Mouse (Mus musculus): Measurements from ENCODE around the gene Ncaph2.

Gene Ncaph2

DNA sequence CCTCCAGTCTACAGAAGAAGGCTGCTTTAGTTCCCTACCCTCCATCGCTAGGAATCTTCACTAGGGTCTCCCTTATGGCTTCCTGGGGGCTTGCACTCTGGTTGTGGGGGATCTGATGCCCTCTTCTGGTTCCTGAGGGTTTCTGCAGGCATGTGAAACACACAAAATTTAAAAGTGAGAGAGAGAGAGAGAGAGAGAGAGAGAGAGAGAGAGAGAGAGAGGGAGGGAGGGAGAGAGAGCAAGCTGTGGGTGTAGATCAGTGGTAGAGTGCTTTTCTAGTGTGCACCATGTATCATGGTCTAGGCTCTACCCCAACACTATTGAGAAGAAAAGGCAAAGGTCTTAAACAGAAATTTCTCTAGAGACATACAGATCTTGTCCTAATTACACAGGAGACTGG, 13.8 kb upstream of the Ncaph2 start:
- DNase-seq (ENCODE audit: low spot score in 2 of 2), result no peak

- no peak for DNase-seq (ENCODE audit: low spot score in 2 of 2)
These were observed 12.2 kb upstream of the Ncaph2 start for GRCm38 (mm10) chr15:89343325-89343724.

DNA sequence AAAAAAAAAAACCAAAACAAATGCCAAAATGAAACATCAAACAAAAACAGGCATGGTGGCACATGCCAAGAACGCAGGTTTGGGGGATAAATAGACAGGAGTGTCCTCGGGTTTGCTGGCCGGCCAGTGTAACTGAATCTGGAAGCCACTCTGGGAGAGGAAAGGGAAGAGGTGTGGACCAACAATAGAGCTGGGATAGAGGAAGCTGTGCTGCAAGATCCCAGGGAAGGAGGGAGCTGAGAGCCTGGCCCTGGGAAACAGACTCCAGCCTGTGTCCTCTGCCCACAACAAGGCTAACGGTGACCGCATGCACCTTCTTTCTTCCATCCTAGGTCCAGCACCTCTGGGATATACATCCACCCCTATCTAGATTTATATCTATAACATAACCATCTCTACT, 5.1 kb upstream of the Ncaph2 start:
- DNase-seq (ENCODE audit: low spot score in 2 of 2), result no peak

DNA sequence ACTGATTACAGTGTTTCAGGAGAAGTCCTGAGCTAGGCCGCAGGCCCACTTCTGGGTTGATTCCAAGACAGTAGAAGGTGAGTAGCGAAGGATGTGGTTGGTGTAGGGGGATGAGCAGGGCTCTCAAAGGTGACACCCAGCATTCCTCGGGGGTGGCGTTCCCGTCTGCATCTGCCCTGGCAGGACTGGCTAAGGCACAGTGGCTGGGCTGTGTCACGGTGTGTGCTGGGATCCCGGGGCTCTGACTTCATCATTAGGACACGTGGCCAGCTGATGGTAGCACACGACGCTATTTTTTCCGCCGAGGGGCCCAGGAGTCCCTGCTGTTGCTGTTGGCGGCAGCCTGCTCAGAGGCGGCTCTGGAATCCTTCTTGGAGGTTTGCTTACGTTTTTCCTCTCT, 4.2 kb upstream of the Ncaph2 start:
- DNase-seq (ENCODE audit: low spot score in 2 of 2), result no peak

DNA sequence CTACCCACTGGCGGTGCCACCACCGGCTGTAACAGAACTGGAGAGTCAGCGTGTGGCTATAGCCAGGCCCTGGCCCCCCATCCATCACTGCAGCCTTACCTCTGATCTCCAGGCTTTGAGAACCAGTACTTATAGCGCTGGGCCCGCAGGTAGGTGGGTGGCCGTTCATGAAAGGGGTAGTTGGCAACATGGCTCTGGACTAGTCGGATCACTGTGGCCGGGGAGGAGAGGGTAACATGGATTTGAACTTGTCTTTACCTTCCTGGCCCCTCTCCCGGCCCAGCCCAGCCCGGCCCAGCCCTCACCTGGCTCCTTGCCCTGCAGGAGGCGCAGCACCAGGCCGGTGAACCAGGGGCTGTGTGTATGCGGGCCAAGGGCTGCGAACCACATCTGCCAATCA, 3.5 kb upstream of the Ncaph2 start:
- DNase-seq (ENCODE audit: low spot score in 2 of 2), result no peak

DNA sequence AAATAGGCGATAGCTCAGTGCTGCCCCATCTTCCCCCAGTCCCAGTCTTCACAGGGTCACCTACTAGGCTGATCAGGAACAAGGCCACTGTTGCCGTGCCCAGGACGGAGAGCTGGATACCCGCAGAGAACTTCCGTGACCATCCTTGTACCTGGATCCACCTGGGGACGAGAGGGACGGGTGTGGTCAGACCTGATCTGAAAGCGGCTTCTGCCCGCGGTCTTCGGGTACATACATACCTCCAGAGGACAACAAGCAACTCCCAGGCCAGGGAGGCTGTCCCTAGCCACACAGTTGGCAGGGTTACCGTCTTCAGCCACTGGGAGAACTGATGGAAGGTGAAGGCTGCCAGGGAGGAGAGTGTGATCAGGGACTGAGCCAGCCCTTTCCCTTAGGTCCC, 2.7 kb upstream of the Ncaph2 start:
- DNase-seq (ENCODE audit: low spot score in 2 of 2), result no peak

- DNase-seq (ENCODE audit: low spot score in 2 of 2), result no peak
These were observed 1.7 kb upstream of the Ncaph2 start for GRCm38 (mm10) chr15:89353837-89354236.

DNA sequence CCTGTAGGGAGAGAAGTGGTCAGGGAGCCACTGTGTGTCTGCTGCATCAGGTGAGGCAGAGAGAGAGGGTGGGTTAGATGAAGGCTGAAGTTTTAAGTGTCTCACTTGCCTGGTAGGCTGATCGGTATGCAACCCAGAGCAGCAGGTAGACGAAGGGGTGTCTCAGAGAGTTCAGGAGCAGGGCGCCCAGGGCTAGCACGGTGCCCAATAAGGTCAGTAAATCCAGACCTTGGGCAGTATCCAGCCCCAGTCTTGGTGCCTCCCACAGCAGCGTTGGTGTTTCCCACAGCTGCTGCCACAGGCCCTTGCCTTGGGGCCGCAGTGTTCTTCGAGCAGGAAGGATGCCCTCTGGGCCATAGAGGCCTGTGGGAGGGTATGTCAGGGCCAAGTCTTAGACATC, 1.1 kb upstream of the Ncaph2 start:
- no peak for DNase-seq (ENCODE audit: low spot score in 2 of 2)

DNA sequence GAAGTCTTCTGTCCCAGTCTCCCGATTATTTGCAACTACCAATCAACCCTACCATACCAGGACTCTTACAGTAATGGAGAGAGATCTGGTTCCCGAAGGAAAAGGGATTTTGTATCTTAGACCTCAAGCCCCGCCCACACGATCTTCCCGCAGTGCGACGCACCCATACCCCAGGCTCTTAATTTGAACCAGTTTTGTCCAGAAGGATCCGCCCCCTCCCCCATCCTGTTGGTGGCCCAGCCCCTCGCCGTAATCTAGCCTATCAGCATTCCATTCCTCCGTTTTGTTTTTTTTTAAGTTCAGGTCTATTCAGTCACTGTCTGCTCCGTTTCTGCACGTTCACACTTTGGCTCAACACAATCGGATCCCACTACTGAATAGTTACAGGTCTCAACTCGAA, 853 bp downstream of the Ncaph2 start:
- peak; percentile 45 to 59 for DNase-seq (ENCODE audit: low spot score in 2 of 2)

GRCm38 (mm10) chr15:89358784-89359183, 3.3 kb downstream of the Ncaph2 start:
- no peak for DNase-seq (ENCODE audit: low spot score in 2 of 2)

DNA sequence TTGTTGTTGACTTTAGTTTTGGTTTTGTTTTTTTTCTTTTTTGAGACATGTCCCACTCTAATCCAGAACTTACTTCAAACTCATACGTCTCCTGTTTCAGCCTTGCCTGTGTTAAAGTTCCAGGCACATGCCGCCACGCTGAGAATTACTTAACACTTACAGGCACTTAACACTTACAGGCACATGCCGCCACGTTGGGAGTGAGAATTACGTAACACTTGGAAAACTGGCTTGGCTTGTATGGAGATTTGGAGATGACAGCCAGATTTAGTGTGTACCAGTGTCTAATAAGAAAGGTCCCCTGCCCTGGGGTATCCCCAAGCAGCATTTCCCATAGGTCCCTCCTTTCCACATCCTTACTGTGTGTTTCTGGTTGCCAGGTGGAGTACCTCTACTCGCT, 7.5 kb downstream of the Ncaph2 start:
- DNase-seq (ENCODE audit: low spot score in 2 of 2), result no peak

DNA sequence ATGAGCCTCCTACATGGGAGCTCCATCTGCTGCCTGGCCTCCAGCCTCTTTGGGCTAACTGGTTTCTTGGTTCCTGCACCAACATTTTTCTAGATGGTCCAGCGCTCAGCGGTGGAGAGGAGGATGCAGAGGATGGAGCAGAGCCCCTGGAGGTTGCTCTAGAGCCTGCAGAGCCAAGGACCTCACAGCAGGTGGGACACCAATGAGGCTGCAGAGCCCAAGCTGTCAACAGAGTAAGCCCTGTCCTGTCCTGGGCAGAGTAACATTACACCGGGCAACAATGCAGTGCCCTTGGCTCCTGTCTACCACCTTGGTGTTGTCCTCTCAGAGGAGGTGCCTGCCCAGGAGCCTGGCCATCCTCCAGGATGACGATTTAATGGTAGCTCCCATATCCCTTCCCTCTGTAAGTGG, 9.6 kb downstream of the Ncaph2 start:
- no peak for DNase-seq (ENCODE audit: low spot score in 2 of 2)

DNA sequence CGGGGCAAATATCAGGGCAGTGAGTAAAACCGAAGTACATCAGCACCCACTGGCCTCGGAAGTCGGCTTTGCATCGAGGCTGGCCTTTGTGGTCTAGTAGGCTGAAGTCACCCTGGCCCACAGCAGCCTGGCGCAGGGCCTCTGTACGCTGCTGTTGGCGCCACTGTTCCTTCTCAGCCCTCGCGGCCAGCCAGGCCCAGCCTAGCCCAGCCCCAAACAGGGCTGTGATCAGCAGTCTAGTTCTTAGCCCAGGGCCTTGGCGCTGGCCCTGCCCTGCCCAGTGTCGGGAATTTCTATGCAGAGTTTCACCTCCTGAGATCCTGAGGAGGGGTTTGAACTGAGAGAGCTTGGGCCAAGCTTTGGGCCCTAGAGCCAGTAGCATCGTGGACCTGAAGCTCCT, 16.5 kb downstream of the Ncaph2 start:
- no peak for DNase-seq (ENCODE audit: low spot score in 2 of 2)

DNA sequence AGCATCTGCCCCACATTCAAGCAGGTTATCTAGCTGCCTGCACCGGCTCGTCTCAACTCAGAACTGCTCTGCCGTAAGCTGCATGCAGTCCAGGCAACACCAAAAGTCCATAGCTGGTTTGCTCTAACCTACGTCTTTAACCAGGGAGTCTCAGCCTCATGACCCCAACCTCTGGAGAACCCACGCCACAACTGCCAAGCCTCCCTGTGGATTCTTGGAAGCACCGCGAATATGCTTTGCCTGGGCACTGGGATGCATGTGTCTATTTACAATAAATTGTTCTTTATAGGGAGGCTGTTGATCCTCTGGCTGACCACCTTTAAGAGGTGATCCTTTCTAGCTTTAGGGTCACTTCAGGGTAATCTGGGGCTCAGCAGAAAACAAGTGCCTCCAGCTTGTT, 17.0 kb downstream of the Ncaph2 start:
- DNase-seq (ENCODE audit: low spot score in 2 of 2), result no peak

GRCm38 (mm10) chr15:89373027-89373761, 17.7 kb downstream of the Ncaph2 start:
- DNase-seq (ENCODE audit: low spot score in 2 of 2), result peak; percentile 77 to 87

DNA sequence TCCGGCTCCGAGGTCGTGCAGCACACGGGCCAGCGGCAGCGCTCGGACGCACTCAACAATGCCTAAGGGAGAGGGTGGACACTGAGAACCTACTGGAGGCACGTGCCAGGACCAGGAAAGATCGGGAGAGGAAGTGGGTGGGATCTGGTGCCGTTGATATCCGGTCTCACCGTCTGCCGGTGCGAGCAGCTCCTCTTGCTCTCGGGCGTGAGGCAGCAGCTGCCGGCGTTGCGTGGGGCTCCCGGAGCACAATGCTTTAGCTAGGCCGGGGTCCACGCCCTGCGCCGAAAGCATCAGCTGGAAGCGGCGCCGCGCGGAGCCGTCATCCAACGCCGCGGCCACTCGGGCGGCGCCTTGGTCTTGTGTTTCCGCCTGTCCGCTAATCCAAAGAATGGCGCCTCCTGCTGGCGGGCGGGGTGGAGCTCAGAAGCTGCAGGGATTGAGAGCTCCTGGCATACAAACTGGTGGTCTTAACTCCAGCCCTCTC, 18.3 kb downstream of the Ncaph2 start, which contains the start of gene Sco2:
Gene Sco2, minus strand, starts transcription at position 85 of the 487 bp plus-strand sequence.
- peak; percentile 86 to 94 for DNase-seq (ENCODE audit: low spot score in 2 of 2)

DNA sequence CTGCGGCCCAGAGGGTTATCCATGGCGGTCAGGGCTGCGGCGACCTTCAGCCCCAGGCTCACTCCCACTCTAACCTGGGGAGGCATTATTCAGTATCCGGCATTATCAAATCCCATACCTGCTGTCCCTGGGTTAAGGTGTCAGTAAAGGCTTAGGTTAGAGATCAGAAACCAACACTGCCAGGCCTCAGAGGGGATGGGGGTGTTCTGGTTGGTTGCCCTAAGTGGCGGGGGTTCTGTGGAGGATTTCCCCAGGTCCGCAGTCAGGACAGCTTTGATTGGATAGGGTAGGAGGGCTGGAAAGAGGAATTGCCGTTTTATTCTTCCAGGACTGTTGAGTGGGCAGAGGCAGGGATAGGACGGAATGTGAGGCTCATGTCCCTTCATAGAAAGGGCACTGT, 18.8 kb downstream of the Ncaph2 start:
- DNase-seq (ENCODE audit: low spot score in 2 of 2), result no peak

DNA sequence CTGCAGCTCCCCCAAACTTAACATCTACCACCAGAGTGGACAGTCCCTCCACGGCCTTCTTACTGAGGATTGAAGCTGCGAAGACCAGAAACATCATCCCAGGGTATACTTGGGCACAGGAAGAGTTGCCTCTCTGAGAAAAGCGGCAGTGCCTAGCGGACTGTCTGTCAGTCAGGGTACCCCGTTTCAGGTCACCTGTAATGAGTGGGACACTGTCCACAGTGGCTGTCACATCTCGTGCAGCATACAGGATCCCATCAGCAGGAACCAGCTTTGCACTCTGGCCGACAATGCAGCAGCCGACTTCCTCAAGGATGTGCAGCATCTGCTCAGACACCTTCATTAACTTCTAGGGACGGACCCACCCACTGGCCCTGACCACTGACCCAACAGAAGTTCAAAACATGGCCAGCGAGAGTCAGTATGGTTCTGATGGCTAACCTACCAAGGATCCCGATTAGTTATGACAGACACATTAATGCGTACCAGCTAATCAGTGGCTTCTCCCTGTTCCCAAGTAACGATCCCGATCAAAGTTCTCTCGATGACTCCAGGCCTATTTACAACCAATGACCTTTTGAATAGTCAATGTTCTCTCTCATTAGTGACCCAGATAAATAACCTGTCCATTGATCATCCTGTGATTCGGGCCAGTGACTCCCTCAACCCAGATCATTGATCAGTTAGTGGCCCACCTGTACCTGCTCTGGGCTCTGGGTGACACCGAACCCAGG, 19.4 kb downstream of the Ncaph2 start:
- DNase-seq (ENCODE audit: low spot score in 2 of 2), result no peak

DNA sequence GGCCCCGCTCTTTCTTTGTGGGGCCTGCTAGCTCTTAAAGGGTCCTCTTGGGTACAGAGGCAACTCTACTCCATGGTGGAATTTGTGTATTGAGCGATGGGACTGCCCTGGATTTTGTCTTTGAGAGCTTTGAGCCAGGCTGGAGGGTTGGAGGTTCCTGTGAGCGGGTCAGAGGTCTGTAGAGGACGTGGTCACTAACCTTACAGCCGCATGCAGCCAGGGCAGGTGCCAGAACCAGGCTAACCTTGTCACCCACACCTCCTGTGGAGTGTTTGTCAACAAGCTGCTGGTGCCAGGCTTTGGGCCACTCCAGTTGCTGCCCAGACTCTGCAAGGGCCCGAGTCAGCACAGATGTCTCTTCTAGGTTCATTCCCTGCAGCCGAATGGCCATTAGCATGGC, 20.5 kb downstream of the Ncaph2 start:
- no peak for DNase-seq (ENCODE audit: low spot score in 2 of 2)

GRCm38 (mm10) chr15:89376957-89377356, 21.4 kb downstream of the Ncaph2 start, which contains the start of gene Tymp:
Gene Tymp (minus strand): TSS chr15:89377039.
- no peak for DNase-seq (ENCODE audit: low spot score in 2 of 2)

- no peak for DNase-seq (ENCODE audit: low spot score in 2 of 2)
These were observed 21.8 kb downstream of the Ncaph2 start for GRCm38 (mm10) chr15:89377362-89377761.

GRCm38 (mm10) chr15:89377938-89378828, 22.7 kb downstream of the Ncaph2 start:
- no peak for DNase-seq (ENCODE audit: low spot score in 2 of 2)
